Mouse (Mus musculus) lung, embryonic 14.5 days (tissue): ENCODE data around the gene Dnajc17. TPM values are rescaled to one million over a fixed set of nuclear protein-coding genes. Genes with fewer than 3 reads are reported as not detected.

Experiments used
- ATAC-seq: fragments of 200-750 bp; cut with Nextera tagmentation; 2 replicates; pipeline ENCODE4 v1.8.0; 2017; ENCODE audit warnings: mild to moderate bottlenecking, moderate TSS enrichment, moderate library complexity; ENCODE audit not compliant: insufficient read depth
- DNase-seq: peaks from one replicate; pipeline ENCODE4 v3.0.0-alpha.2; 2015
- H3K27ac ChIP-seq: fragments of 300-500 bp; sonication (generic); 2 replicates; pipeline ENCODE4 v1.5.1; 2014; ENCODE audit warnings: low read depth, mild to moderate bottlenecking, moderate library complexity
- H3K27me3 ChIP-seq: fragments of 300-500 bp; sonication (generic); 2 replicates; pipeline ENCODE4 v1.6.1; 2014; ENCODE audit warnings: low read length, control low read depth; ENCODE audit not compliant: insufficient read depth
- H3K36me3 ChIP-seq: fragments of 300-500 bp; sonication (generic); 2 replicates; pipeline ENCODE4 v1.6.1; 2014; ENCODE audit warnings: control low read depth; ENCODE audit not compliant: insufficient read depth
- H3K4me1 ChIP-seq: fragments of 300-500 bp; sonication (generic); 2 replicates; pipeline ENCODE4 v1.6.1; 2014; ENCODE audit warnings: antibody characterized with exemption, control low read depth; ENCODE audit not compliant: insufficient read depth
- H3K4me2 ChIP-seq: fragments of 300-500 bp; sonication (generic); 2 replicates; pipeline ENCODE4 v1.6.1; 2014; ENCODE audit warnings: mild to moderate bottlenecking
- H3K4me3 ChIP-seq: fragments of 300-500 bp; sonication (generic); 2 replicates; pipeline ENCODE4 v1.5.1; 2014; ENCODE audit warnings: low read depth, low read length
- H3K9ac ChIP-seq: fragments of 300-500 bp; sonication (generic); 2 replicates; pipeline ENCODE4 v1.6.1; 2014
- H3K9me3 ChIP-seq: fragments of 300-500 bp; sonication (generic); 2 replicates; pipeline ENCODE4 v1.6.1; 2016; ENCODE audit warnings: low read depth, low read length, control low read depth
- CTCF ChIP-seq: IDR thresholded peaks from 2 replicates; pipeline ENCODE4 v1.5.1; 2016; ENCODE audit warnings: antibody characterized with exemption, low read depth
- WGBS: fragments of 180-500 bp; shearing (Covaris S2); extraction: QIAGEN DNeasy Blood & Tissue Kit; methylation state at CpG from one replicate; pipeline ENCODE4 v1.1.7; 2014; 5-methylcytosine and 5-hydroxymethylcytosine counted together
- polyA plus RNA-seq: library from polyadenylated mRNA; unstranded; fragments of >200 nt; fragmentation: Nextera tagmentation; extraction: Ambion mirVana; gene quantifications from 2 replicates; pipeline ENCODE4 v1.2.1, GENCODE M21; 2014

Gene Dnajc17
- polyA plus RNA-seq, 1 experiment from 2014 or later, result 19.0 TPM

DNA sequence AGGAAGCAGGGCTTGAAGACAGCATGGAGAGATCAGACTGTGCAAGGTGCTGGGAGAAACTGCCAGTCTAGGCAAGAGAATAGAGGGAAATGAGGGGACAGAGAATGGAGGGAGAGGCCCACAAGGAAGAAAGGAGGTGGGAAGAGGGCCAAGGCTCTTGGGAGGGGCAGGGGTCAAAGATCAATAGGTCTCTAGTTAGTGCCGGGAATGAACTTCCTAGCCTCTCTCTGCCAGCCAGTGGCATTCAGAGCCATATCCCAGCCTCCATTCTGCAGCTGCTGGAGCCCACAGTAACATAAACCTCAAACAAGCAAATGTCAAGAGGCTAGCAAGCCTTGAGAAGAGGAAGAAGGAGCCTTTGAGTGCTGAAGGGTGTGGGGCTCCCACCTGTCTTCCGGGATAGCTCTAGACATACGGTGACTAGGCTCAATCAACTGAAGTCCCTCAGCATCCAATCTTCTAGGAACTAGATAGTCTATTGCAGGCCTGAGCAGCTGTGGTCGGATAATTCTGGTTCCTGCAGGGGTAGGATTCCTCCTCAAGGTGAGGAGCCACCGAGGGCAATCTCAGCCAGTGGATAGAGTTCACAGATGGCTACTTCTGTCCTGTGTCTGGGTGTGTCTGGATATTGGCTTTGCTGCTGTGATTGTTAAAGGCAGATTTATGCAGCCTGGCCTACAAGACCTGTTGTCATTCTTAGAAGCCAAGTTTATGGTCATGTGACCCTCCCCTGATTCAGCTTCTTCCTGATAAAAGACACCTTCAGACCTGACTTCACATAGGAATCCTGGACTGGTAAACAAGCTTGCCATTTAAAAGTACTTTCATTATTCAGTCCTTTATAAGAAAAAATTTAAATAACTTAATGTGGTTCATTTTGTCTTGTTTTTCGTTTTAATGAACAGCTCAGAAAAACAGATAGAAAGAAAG, 21.4 kb upstream of the Dnajc17 start, which contains the start of gene Ppp1r14d:
TSS of gene Ppp1r14d (minus strand) at position 132 of the 930 bp plus-strand sequence.
- Histone ChIP-seq H3K4me3 (no peak within 1 kb of the TSS), H3K9ac (no peak within 1 kb of the TSS), H3K9me3 (no peaks in the 10 kb centered on the region), H3K27ac (no peak within 1 kb of the TSS), H3K36me3 (no peaks in the 10 kb centered on the region), H3K4me2 (no peak within 1 kb of the TSS), H3K4me1 (no peaks in the 10 kb centered on the region), H3K27me3 (no peaks in the 10 kb centered on the region)
- 55% methylated on average over 6 of the region's 6 CpGs for WGBS
- no peak for TF ChIP-seq CTCF
- DNase-seq (no peak), ATAC-seq (no peak)

DNA sequence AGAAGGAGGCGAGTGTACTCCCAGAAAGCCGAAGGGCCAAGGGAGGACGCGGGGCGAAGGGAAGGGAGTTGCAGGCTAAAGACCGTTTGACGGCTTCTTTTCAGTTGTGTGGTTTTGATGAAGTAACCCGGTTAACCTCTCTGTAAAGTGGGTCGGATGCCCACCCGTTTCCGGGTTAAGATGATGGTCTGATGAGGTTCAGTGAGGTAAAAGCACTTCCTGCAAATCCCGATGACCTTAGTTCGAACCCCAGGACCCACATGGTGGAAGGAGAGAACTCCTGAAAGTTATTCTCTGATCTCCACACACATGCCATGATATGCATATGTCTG, 547 bp upstream of the Dnajc17 start:
- DNase-seq (peak; percentile 34), ATAC-seq (no peak)
- no peaks in the 10 kb centered on the region for H3K9me3 ChIP-seq
- WGBS, result under 1% methylated on average over 13 of the region's 13 CpGs
- peak overlapping the region; percentile 52 for H3K9ac ChIP-seq
- no peaks in the 10 kb centered on the region for H3K27me3 ChIP-seq
- H3K4me3 ChIP-seq, result peak overlapping the region; percentile 66
- peaks cover 30% of the 10 kb centered on the region; the same call in 1 of the 2 replicates for H3K36me3 ChIP-seq
- H3K4me2 ChIP-seq, result peak overlapping the region; percentile 71
- TF ChIP-seq CTCF, result no peak
- no peak overlapping the region for H3K27ac ChIP-seq
- no peaks in the 10 kb centered on the region for H3K4me1 ChIP-seq

DNA sequence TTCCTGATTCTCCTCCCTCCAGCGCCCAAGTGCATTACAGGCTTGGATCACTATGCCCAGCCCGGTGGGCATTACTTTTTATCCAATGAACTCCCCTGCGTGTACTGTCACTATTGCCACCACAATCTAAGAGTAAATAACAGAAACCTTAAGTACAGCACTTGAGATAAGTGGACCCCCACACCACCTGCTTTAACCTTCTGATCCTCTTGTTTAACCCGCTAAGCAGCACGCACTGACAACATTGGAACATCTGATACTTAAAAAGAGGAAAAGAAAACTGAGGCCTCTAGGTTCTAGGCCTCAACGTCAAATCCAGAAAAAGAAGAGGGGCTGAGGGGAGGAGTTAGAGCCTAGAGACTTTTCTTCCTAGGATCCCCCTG, 643 bp downstream of the Dnajc17 start:
- Histone ChIP-seq H3K27ac (peak overlapping the region; percentile 91), H3K27me3 (no peaks in the 10 kb centered on the region), H3K4me3 (peak overlapping the region; percentile 66), H3K9me3 (no peaks in the 10 kb centered on the region), H3K4me2 (peak overlapping the region; percentile 71), H3K36me3 (peaks cover 22% of the 10 kb centered on the region; the same call in 1 of the 2 replicates), H3K9ac (peak overlapping the region; percentile 56), H3K4me1 (no peaks in the 10 kb centered on the region)
- no peak for DNase-seq
- WGBS, result 21% methylated on average over 6 of the region's 6 CpGs
- ATAC-seq, result no peak; the same call in 1 of the 2 replicates
- no peak for TF ChIP-seq CTCF

DNA sequence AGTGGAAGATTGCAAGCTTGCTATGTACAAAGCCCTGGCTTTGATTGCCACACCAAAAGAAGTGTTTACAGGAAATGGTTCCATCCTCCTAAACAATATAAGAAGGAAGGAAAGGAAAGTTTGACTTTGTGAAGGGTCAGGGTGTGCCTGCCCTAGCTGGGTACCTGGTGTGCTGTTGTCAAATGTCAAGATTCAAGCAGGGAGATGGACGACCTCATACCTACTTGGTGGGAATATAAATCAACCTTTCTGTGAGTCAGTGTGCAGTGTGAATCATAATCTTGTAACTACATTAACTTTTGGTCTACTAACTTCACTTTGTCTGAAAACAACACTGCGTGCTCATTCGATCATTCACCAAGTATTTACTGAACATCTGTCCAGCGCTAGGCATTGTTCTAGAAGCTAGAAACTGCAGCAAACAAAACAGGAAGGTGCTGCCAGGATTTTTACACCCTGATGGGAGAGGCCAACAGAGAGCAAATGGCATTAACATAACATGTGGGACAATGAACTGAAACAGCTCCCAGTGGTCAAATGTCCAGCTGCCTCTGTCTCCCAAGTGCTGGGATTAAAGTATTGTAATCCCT, 4.6 kb downstream of the Dnajc17 start:
- H3K27me3 ChIP-seq, result no peaks in the 10 kb centered on the region
- 73% methylated on average over 4 of the region's 4 CpGs for WGBS
- no peak for TF ChIP-seq CTCF
- H3K4me1 ChIP-seq, result no peaks in the 10 kb centered on the region
- H3K36me3 ChIP-seq, result no peaks in the 10 kb centered on the region
- H3K9me3 ChIP-seq, result no peaks in the 10 kb centered on the region
- H3K4me3 ChIP-seq, result no peak overlapping the region
- DNase-seq (no peak), ATAC-seq (no peak)
- H3K4me2 ChIP-seq, result no peak overlapping the region
- peak overlapping the region; percentile 42; the same call in 1 of the 2 replicates for H3K27ac ChIP-seq
- no peak overlapping the region for H3K9ac ChIP-seq

DNA sequence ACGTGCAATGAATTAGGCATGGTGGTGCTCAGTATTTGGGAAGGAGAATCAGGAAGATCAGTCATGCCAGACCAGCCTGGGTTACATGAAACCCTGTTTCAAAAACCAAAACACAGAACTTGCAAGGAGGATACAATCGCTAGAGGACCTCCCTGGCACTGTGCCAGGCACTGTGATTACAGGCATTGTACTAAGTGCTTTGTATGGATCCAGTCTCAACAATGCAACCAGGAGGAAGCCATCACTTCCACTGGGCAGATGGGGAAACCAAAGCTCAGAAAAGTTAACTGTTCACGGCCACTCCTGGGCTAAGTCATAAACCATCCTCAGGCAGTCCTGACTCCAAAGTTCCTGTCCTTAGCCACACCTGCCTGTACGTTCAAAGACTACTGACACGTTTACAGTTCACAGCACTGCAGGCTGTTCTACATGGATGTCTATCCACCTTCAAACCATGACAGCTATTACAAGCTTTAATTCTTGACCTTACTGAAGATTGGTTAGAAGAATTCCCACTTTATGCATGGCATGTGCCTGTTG, 5.6 kb downstream of the Dnajc17 start:
- DNase-seq (peak; percentile 76), ATAC-seq (no peak)
- Histone ChIP-seq H3K27me3 (no peaks in the 10 kb centered on the region), H3K27ac (no peak overlapping the region), H3K9me3 (no peaks in the 10 kb centered on the region), H3K4me1 (no peaks in the 10 kb centered on the region), H3K9ac (no peak overlapping the region), H3K4me2 (no peak overlapping the region), H3K36me3 (no peaks in the 10 kb centered on the region), H3K4me3 (no peak overlapping the region)
- WGBS, result 47% methylated on average over 5 of the region's 5 CpGs
- TF ChIP-seq CTCF, result no peak

DNA sequence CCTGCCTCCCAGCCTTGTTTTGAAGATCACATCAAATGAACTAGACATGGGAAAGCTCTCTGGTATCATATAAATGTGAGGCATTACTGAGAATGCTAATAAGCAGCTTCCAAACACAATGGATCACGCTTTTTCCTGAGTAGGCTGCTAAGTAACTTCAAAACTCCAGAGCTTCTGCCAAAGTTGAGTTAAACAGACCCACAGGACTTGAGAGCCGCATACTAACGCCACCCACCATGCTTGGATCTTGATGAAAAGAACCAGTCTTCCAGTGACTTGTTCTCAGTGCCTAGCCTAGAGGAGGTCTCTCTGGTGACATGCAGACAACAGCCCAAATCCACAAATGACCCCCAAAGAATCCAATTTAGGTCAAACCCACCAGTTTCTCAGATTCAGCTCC, 9.7 kb downstream of the Dnajc17 start:
- ATAC-seq, result no peak
- Histone ChIP-seq H3K4me2 (no peak overlapping the region), H3K27ac (no peak overlapping the region), H3K9ac (no peak overlapping the region), H3K4me3 (no peak overlapping the region), H3K4me1 (no peaks in the 10 kb centered on the region), H3K9me3 (no peaks in the 10 kb centered on the region), H3K27me3 (no peaks in the 10 kb centered on the region), H3K36me3 (no peaks in the 10 kb centered on the region)
- WGBS, result 74% methylated on average over 3 of the region's 3 CpGs
- no peak for TF ChIP-seq CTCF
- DNase-seq, result no peak

DNA sequence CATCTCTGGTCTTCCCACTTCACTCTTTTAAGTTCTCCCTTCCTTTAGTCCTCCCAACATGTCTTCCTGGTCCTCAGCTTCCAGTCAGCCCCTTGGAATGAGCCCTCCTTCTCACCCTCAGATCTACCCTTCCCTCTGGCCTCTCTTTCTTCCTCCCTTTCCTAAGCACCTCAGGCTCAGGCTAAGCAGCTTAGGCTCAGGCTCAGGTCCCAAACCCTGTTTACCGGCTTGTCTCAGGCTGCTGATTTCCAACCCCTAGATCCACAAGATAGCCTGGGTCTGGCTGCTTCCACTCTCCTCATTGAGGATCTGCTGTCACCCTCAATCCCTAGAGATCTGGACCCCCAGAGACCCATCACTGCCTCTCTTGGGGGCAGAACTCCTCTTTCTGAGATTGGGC, 10.5 kb downstream of the Dnajc17 start:
- ATAC-seq, result no peak
- Histone ChIP-seq H3K4me3 (no peak overlapping the region), H3K4me2 (no peak overlapping the region), H3K4me1 (no peaks in the 10 kb centered on the region), H3K27ac (no peak overlapping the region), H3K27me3 (no peaks in the 10 kb centered on the region), H3K9ac (no peak overlapping the region), H3K36me3 (no peaks in the 10 kb centered on the region), H3K9me3 (no peaks in the 10 kb centered on the region)
- 26% methylated on average over 1 of the region's 1 CpGs for WGBS
- no peak for DNase-seq
- TF ChIP-seq CTCF, result no peak
